Comparison of ENCODE assay signal across 8 mouse cellular contexts in genomic region chr3:58577067-58577503, GRCm38 (mm10). TPM values are rescaled to one million over a fixed set of nuclear protein-coding genes. Genes with fewer than 3 reads are reported as not detected.
DNase-seq lines count a peak whose midpoint lies in the region; ATAC-seq lines count a peak whose summit lies in the region.

No protein-coding gene starts in this region.

- peak overlapping the region; percentile 99 for H3K9ac ChIP-seq in kidney, embryonic 14.5 days (ENCODE audit: low read depth, low read length)
- peak overlapping the region; percentile 100 for H3K9ac ChIP-seq in liver, embryonic 15.5 days
- peak overlapping the region; percentile 99 for H3K9ac ChIP-seq in neural tube, embryonic 14.5 days (replicated peaks; ENCODE audit: low read depth, low read length)

- no peaks in the 10 kb centered on the region for H3K27me3 ChIP-seq in kidney, embryonic 14.5 days (ENCODE audit: control insufficient read depth, insufficient read depth, low read length)
- no peaks in the 10 kb centered on the region for H3K27me3 ChIP-seq in liver, embryonic 15.5 days
- H3K27me3 ChIP-seq in neural tube, embryonic 14.5 days (ENCODE audit: control insufficient read depth, insufficient read depth, low read length) = no peaks in the 10 kb centered on the region

- peak; percentile 49 for DNase-seq in right cerebral cortex, adult 18-20 months
- DNase-seq in right cerebral cortex, postnatal 25 days = no peak
- peak; percentile 54 for DNase-seq in c-Kit-negative CD71-positive TER-119-positive erythroid progenitor cells, embryonic 14.5 days (ENCODE audit: low read depth, low spot score)
- DNase-seq in frontal cortex, postnatal 25 days (ENCODE audit: low spot score in 2 of 2) = peak; percentile 15 to 30
- DNase-seq in natural killer cell, adult 2 months (ENCODE audit: low spot score in 2 of 2) = no peak

- H3K4me2 ChIP-seq in kidney, embryonic 14.5 days (replicated peaks; ENCODE audit: low read depth, low read length) = peak overlapping the region; percentile 55
- peak overlapping the region; percentile 63 for H3K4me2 ChIP-seq in liver, embryonic 15.5 days
- peak overlapping the region; percentile 55 for H3K4me2 ChIP-seq in neural tube, embryonic 14.5 days (ENCODE audit: low read depth, low read length)

- ATAC-seq in kidney, embryonic 14.5 days (ENCODE audit: low FRiP score, low TSS enrichment) = peak; percentile 86; the same call in 1 of the 2 replicates
- peak; percentile 86 for ATAC-seq in liver, embryonic 15.5 days (ENCODE audit: insufficient read depth)
- peak; percentile 83 for ATAC-seq in neural tube, embryonic 14.5 days (ENCODE audit: low read depth)

- peak overlapping the region; percentile 91 for H3K4me3 ChIP-seq in kidney, embryonic 14.5 days (ENCODE audit: low read length)
- H3K4me3 ChIP-seq in liver, embryonic 15.5 days (replicated peaks) = peak overlapping the region; percentile 96
- peak overlapping the region; percentile 91 for H3K4me3 ChIP-seq in neural tube, embryonic 14.5 days (ENCODE audit: low read depth, low read length)

- peaks cover 8% of the 10 kb centered on the region; the same call in 1 of the 2 replicates for H3K36me3 ChIP-seq in kidney, embryonic 14.5 days (ENCODE audit: control insufficient read depth, insufficient read depth, low read length)
- peaks cover 15% of the 10 kb centered on the region for H3K36me3 ChIP-seq in liver, embryonic 15.5 days (replicated peaks)
- H3K36me3 ChIP-seq in neural tube, embryonic 14.5 days (ENCODE audit: control insufficient read depth, insufficient read depth, low read length) = 0 out of 2 replicates have a peak, but pooled peaks cover 3% of the 10 kb centered on the region

- WGBS in kidney, embryonic 14.5 days = under 1% methylated on average over 36 of the region's 36 CpGs
- WGBS in liver, embryonic 15.5 days (ENCODE audit: insufficient replicate concordance) = under 1% methylated on average over 36 of the region's 36 CpGs
- 0% methylated on average over 35 of the region's 36 CpGs for WGBS in neural tube, embryonic 14.5 days

- H3K9me3 ChIP-seq in kidney, embryonic 14.5 days (ENCODE audit: control insufficient read depth, low read length) = no peaks in the 10 kb centered on the region
- H3K9me3 ChIP-seq in liver, embryonic 15.5 days (replicated peaks) = no peaks in the 10 kb centered on the region
- H3K9me3 ChIP-seq in neural tube, embryonic 14.5 days (ENCODE audit: control insufficient read depth, low read length) = no peaks in the 10 kb centered on the region

- peak overlapping the region; percentile 99 for H3K27ac ChIP-seq in kidney, embryonic 14.5 days (ENCODE audit: low read depth, low read length)
- H3K27ac ChIP-seq in liver, embryonic 15.5 days (replicated peaks) = peak overlapping the region; percentile 97
- H3K27ac ChIP-seq in neural tube, embryonic 14.5 days (ENCODE audit: low read depth, low read length) = peak overlapping the region; percentile 98

- H3K4me1 ChIP-seq in kidney, embryonic 14.5 days (ENCODE audit: control insufficient read depth, insufficient read depth, low read length) = no peaks in the 10 kb centered on the region
- H3K4me1 ChIP-seq in liver, embryonic 15.5 days (replicated peaks) = peaks cover 25% of the 10 kb centered on the region
- H3K4me1 ChIP-seq in neural tube, embryonic 14.5 days (ENCODE audit: control insufficient read depth, insufficient read depth, low read length) = peaks cover 13% of the 10 kb centered on the region; the same call in 1 of the 2 replicates

RNA-seq across cellular contexts. Expression of gene Selenot, which starts 0.6 kb away (rescaled TPM):
- polyA plus RNA-seq in kidney, embryonic 14.5 days (2014; fragmentation: Nextera tagmentation; extraction: Ambion mirVana) = 30.6 and 31.5 TPM in 2 replicates
- polyA plus RNA-seq in liver, embryonic 15.5 days (2015; fragmentation: Nextera tagmentation; extraction: Ambion mirVana) = 10.5 and 10.6 TPM in 2 replicates
- 36.7 and 41.4 TPM in 2 replicates for polyA plus RNA-seq in neural tube, embryonic 14.5 days (2014; fragmentation: Nextera tagmentation; extraction: Ambion mirVana)

RNA-seq across cellular contexts. Expression of gene Serp1, which starts 51.4 kb away (rescaled TPM):
- 99.5 and 130 TPM in 2 replicates for polyA plus RNA-seq in kidney, embryonic 14.5 days (2014; fragmentation: Nextera tagmentation; extraction: Ambion mirVana)
- polyA plus RNA-seq in liver, embryonic 15.5 days (2015; fragmentation: Nextera tagmentation; extraction: Ambion mirVana) = 101 and 105 TPM in 2 replicates
- 46.2 and 68.5 TPM in 2 replicates for polyA plus RNA-seq in neural tube, embryonic 14.5 days (2014; fragmentation: Nextera tagmentation; extraction: Ambion mirVana)

RNA-seq across cellular contexts. Expression of gene Eif2a, which starts 51.5 kb away (rescaled TPM):
- polyA plus RNA-seq in kidney, embryonic 14.5 days (2014; fragmentation: Nextera tagmentation; extraction: Ambion mirVana) = 71.1 and 72.0 TPM in 2 replicates
- 23.5 and 25.8 TPM in 2 replicates for polyA plus RNA-seq in liver, embryonic 15.5 days (2015; fragmentation: Nextera tagmentation; extraction: Ambion mirVana)
- 41.4 and 43.4 TPM in 2 replicates for polyA plus RNA-seq in neural tube, embryonic 14.5 days (2014; fragmentation: Nextera tagmentation; extraction: Ambion mirVana)

RNA-seq across cellular contexts. Expression of gene Erich6, which starts 59.9 kb away (rescaled TPM):
- polyA plus RNA-seq in kidney, embryonic 14.5 days (2014; fragmentation: Nextera tagmentation; extraction: Ambion mirVana) = 0.14 TPM in 1 of 2 replicates, not detected in the other
- polyA plus RNA-seq in liver, embryonic 15.5 days (2015; fragmentation: Nextera tagmentation; extraction: Ambion mirVana) = not detected in 2 replicates
- polyA plus RNA-seq in neural tube, embryonic 14.5 days (2014; fragmentation: Nextera tagmentation; extraction: Ambion mirVana) = 0.23 and 0.29 TPM in 2 replicates

Comparison
In these comparisons a context has a peak if more than half of its experiments do, and no peak if none do; other contexts are left out.
1. DNase-seq: peak in right cerebral cortex, adult 18-20 months (single experiment), c-Kit-negative CD71-positive TER-119-positive erythroid progenitor cells, embryonic 14.5 days (single experiment) and frontal cortex, postnatal 25 days (2 of 2); none in right cerebral cortex, postnatal 25 days (single experiment) and natural killer cell, adult 2 months (0 of 2).
2. Peak in every context shown above with its lines, with median percentiles within 50 percentile points of each other: ATAC-seq, H3K27ac ChIP-seq, H3K4me2 ChIP-seq, H3K4me3 ChIP-seq and H3K9ac ChIP-seq.